Mouse (Mus musculus) lung, postnatal 36 days (tissue): ENCODE data around the gene Hes7.
A peak's percentile ranks its signal among the peaks of the same experiment; 100 is the strongest.

Experiments
- DNase-seq: peaks from one replicate; pipeline ENCODE4 v3.0.0; 2022; ENCODE audit warnings: mixed read lengths

The Hes7 gene

GRCm38 (mm10) chr11:69119446-69120155 lies 603 bp upstream of the Hes7 start:
- no peak for DNase-seq

GRCm38 (mm10) chr11:69121001-69121740 lies 967 bp downstream of the Hes7 start:
- no peak for DNase-seq

GRCm38 (mm10) chr11:69121741-69122335 lies 1.6 kb downstream of the Hes7 start:
- DNase-seq: peak; percentile 72

GRCm38 (mm10) chr11:69122336-69122951 lies 2.2 kb downstream of the Hes7 start, which contains the start of gene 9130213A22Rik:
TSS of gene 9130213A22Rik (minus strand) at chr11:69122589.
- peak; percentile 93 for DNase-seq

GRCm38 (mm10) chr11:69123056-69123692 lies 3.0 kb downstream of the Hes7 start:
- DNase-seq: peak; percentile 95

GRCm38 (mm10) chr11:69123693-69124497 lies 3.7 kb downstream of the Hes7 start:
- peak; percentile 92 for DNase-seq

GRCm38 (mm10) chr11:69124498-69124847 lies 4.3 kb downstream of the Hes7 start:
- peak; percentile 84 for DNase-seq

- DNase-seq: peak; percentile 92
These were observed 5.0 kb downstream of the Hes7 start for GRCm38 (mm10) chr11:69125041-69125851.

- no peak for DNase-seq
These were observed 5.5 kb downstream of the Hes7 start, which contains the start of gene Aloxe3 for GRCm38 (mm10) chr11:69125852-69125918. TSS of gene Aloxe3 (plus strand) at chr11:69125896.

- DNase-seq: no peak
These were observed 5.9 kb downstream of the Hes7 start for GRCm38 (mm10) chr11:69125919-69126705.

GRCm38 (mm10) chr11:69126706-69127095 lies 6.5 kb downstream of the Hes7 start:
- DNase-seq: no peak

- DNase-seq: no peak
These were observed 8.4 kb downstream of the Hes7 start for GRCm38 (mm10) chr11:69128426-69129122.

GRCm38 (mm10) chr11:69133566-69133922 lies 13.3 kb downstream of the Hes7 start:
- DNase-seq: no peak

- DNase-seq: peak; percentile 81
These were observed 13.9 kb downstream of the Hes7 start for GRCm38 (mm10) chr11:69133923-69134621.

- DNase-seq: no peak
These were observed 14.4 kb downstream of the Hes7 start for GRCm38 (mm10) chr11:69134622-69134968.

- DNase-seq: no peak
These were observed 15.2 kb downstream of the Hes7 start for GRCm38 (mm10) chr11:69135361-69135760.

GRCm38 (mm10) chr11:69147546-69147945 lies 27.3 kb downstream of the Hes7 start:
- DNase-seq: no peak

GRCm38 (mm10) chr11:69148451-69148960 lies 28.3 kb downstream of the Hes7 start:
- no peak for DNase-seq

- no peak for DNase-seq
These were observed 29.5 kb downstream of the Hes7 start for GRCm38 (mm10) chr11:69149728-69150127.

GRCm38 (mm10) chr11:69150444-69150843 lies 30.2 kb downstream of the Hes7 start:
- DNase-seq: peak; percentile 84
